Mouse (Mus musculus) intestine, postnatal 0 days (tissue): ENCODE measurements at regions not wholly inside any gene's neighbourhood (a gene's known extent, or its start where the extent isn't known, plus 50 kb on each side); places are given as distances from the start of the nearest gene placed in this dataset.

Experiments used
- ATAC-seq: fragments of 200-750 bp; cut with Nextera tagmentation; 2 replicates; pipeline ENCODE4 v1.8.0; 2017; ENCODE audit warnings: mild to moderate bottlenecking, moderate TSS enrichment, moderate library complexity
- H3K27ac ChIP-seq: fragments of 300-500 bp; sonication (generic); 2 replicates; pipeline ENCODE4 v1.5.1; 2014; ENCODE audit warnings: mild to moderate bottlenecking, low read depth, low read length, moderate library complexity
- H3K27me3 ChIP-seq: fragments of 300-500 bp; sonication (generic); replicated peaks from 2 replicates; pipeline ENCODE4 v1.6.1; 2014; ENCODE audit warnings: low read length, mixed read lengths; ENCODE audit not compliant: control insufficient read depth, insufficient read depth
- H3K36me3 ChIP-seq: fragments of 300-500 bp; sonication (generic); 2 replicates; pipeline ENCODE4 v1.6.1; 2014; ENCODE audit warnings: mild to moderate bottlenecking, moderate library complexity; ENCODE audit not compliant: control insufficient read depth, insufficient read depth
- H3K4me1 ChIP-seq: fragments of 300-500 bp; sonication (generic); replicated peaks from 2 replicates; pipeline ENCODE4 v1.6.1; 2014; ENCODE audit warnings: antibody characterized with exemption, low read length, mixed read lengths; ENCODE audit not compliant: control insufficient read depth, insufficient read depth
- H3K4me2 ChIP-seq: fragments of 300-500 bp; sonication (generic); replicated peaks from 2 replicates; pipeline ENCODE4 v1.6.1; 2014; ENCODE audit warnings: low read depth, mild to moderate bottlenecking, moderate library complexity
- H3K4me3 ChIP-seq: fragments of 300-500 bp; sonication (generic); 2 replicates; pipeline ENCODE4 v1.5.1; 2014; ENCODE audit warnings: low read depth, low read length
- H3K9ac ChIP-seq: fragments of 300-500 bp; sonication (generic); 2 replicates; pipeline ENCODE4 v1.6.1; 2014; ENCODE audit warnings: mild to moderate bottlenecking, low read depth, low read length
- H3K9me3 ChIP-seq: fragments of 300-500 bp; sonication (generic); 2 replicates; pipeline ENCODE4 v1.6.1; 2016; ENCODE audit warnings: mixed run types; ENCODE audit not compliant: control insufficient read depth
- CTCF ChIP-seq: sonication (generic); IDR thresholded peaks from 2 replicates; pipeline ENCODE4 v1.5.1; 2016; ENCODE audit warnings: low read depth, mild to moderate bottlenecking, control low read depth, antibody characterized with exemption, moderate library complexity
- WGBS: fragments of 180-500 bp; shearing (Covaris S2); extraction: QIAGEN DNeasy Blood & Tissue Kit; methylation state at CpG from one replicate; pipeline ENCODE4 v1.1.7; 2014; 5-methylcytosine and 5-hydroxymethylcytosine counted together

DNA sequence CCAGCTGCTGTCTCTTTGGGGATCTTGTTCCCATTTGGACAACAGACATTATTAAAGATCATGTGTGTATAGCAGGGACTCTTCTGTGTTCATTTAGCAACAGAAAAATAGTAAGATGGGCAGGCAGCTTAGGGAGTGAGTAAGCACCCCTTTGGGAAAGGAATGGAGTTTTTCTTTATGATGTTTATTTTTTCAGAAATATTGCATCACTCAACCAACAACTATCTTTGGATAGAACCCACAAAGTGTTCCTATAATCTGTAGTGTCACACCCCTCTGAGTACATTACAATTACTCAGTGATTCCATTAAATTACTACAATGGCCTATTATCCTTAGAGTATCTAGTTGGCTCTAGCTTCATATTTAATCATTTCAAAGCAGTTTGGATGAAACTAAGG, 237.3 kb upstream of the Slc24a2 start:
- Histone ChIP-seq H3K4me2 (no peak overlapping the region), H3K4me3 (no peak overlapping the region), H3K9ac (no peak overlapping the region), H3K27me3 (no peaks in the 10 kb centered on the region), H3K9me3 (no peaks in the 10 kb centered on the region), H3K4me1 (no peaks in the 10 kb centered on the region), H3K27ac (no peak overlapping the region), H3K36me3 (no peaks in the 10 kb centered on the region)
- no peak for TF ChIP-seq CTCF
- ATAC-seq, result no peak

- 73% methylated on average over 8 of the region's 8 CpGs for WGBS
- H3K4me1 ChIP-seq, result no peaks in the 10 kb centered on the region
These were observed 236.7 kb upstream of the Slc24a2 start for GRCm38 (mm10) chr4:87467018-87467417.

DNA sequence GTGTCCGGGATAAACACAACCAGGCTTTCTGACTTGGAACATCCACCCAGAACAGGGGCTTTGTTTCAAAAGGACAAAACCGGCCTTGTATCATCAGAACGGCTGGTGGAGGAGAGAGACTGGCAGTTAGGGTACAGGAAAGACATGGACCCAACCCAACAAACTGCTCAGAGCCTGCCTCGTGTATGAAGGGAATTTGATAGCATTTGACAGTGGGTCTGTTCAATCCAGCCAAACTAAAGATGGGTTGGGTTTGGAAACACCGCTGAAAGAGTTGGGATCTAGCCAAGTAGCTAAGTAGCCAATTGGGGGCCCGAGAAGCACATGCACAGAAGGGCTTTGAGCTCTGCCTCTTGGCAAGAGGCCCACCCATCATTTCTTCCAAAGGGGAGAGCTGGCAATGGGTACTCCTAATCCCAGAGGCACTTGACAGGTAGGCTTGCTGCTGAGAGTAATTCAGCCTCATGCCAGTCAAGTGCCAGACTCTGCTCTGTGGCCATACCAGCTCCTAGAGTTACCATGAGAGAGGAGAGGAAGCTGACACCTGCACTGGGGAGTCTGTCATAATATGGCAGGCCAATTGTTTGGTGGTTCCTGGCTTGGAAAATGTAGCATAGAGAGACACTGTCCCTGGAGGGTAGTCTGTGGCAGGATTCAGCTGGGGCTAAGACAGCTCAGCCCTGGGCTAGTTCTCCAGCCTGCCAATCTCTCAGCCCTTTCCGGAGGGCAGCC, 231.1 kb upstream of the Slc24a2 start:
- Histone ChIP-seq H3K4me1 (no peaks in the 10 kb centered on the region), H3K4me2 (no peak overlapping the region), H3K27me3 (no peaks in the 10 kb centered on the region), H3K9ac (no peak overlapping the region), H3K9me3 (no peaks in the 10 kb centered on the region), H3K36me3 (no peaks in the 10 kb centered on the region), H3K4me3 (no peak overlapping the region), H3K27ac (no peak overlapping the region)
- TF ChIP-seq CTCF, result no peak
- 66% methylated on average over 7 of the region's 7 CpGs for WGBS
- no peak for ATAC-seq

More at GRCm38 (mm10) chr4:87467018-87467417, 236.7 kb upstream of the Slc24a2 start:
- Histone ChIP-seq H3K36me3 (no peaks in the 10 kb centered on the region), H3K27me3 (no peaks in the 10 kb centered on the region), H3K9ac (no peak overlapping the region), H3K27ac (no peak overlapping the region), H3K4me3 (no peak overlapping the region), H3K9me3 (no peaks in the 10 kb centered on the region), H3K4me2 (no peak overlapping the region)
- no peak for ATAC-seq
- no peak for TF ChIP-seq CTCF

- no peaks in the 10 kb centered on the region for H3K4me1 ChIP-seq
- H3K4me2 ChIP-seq, result no peak overlapping the region
- H3K27me3 ChIP-seq, result no peaks in the 10 kb centered on the region
- no peaks in the 10 kb centered on the region for H3K36me3 ChIP-seq
- no peak overlapping the region for H3K9ac ChIP-seq
- no peak overlapping the region for H3K4me3 ChIP-seq
- H3K9me3 ChIP-seq, result no peaks in the 10 kb centered on the region
- no peak for TF ChIP-seq CTCF
- WGBS, result 73% methylated on average over 5 of the region's 5 CpGs
- no peak for ATAC-seq
- H3K27ac ChIP-seq, result no peak overlapping the region
These were observed 225.7 kb upstream of the Slc24a2 start for GRCm38 (mm10) chr4:87455863-87456578.

DNA sequence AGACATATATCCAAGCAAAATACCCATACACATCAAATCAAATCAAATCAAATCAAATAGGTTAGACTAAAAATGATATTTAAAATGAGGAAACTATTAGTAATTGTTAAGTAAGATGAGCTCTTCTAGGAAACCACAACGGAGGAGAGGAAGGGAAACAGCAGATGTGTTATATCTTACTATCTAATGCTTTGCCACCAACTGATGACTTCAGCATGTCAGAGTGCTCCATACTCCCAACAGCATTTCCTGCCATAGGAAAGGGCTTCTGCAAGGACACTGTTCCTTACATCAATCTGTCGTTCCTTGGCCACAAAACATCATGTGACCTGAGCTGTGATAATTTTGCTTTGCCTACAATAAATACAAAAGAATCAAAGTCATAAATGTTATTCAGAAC, 221.8 kb upstream of the Slc24a2 start:
- no peak overlapping the region for H3K9ac ChIP-seq
- no peak overlapping the region for H3K27ac ChIP-seq
- no peak overlapping the region for H3K4me3 ChIP-seq
- WGBS, result 66% methylated on average over 2 of the region's 2 CpGs
- no peaks in the 10 kb centered on the region for H3K4me1 ChIP-seq
- no peak for TF ChIP-seq CTCF
- no peak overlapping the region for H3K4me2 ChIP-seq
- no peaks in the 10 kb centered on the region for H3K36me3 ChIP-seq
- no peaks in the 10 kb centered on the region for H3K9me3 ChIP-seq
- no peak for ATAC-seq
- no peaks in the 10 kb centered on the region for H3K27me3 ChIP-seq

DNA sequence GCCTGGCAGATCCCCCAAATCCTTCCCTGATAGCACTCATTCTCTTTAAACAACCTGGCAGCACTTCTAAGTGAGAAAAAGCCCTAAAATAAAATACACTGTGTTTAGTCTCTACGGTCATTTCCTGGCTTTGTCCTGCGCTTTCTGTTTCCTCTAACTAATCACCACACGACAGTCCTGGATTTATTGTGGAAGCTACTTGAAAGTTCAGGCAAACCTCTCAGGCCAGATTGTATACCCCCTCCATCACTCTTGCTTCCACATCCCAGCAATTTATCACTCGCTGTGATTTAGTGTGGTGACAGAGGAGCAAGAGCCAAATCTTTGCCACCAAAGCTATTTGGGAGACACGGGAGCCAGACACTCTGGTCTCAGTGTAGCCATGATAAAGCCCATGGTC, 221.0 kb upstream of the Slc24a2 start:
- Histone ChIP-seq H3K36me3 (no peaks in the 10 kb centered on the region), H3K27ac (no peak overlapping the region), H3K4me2 (no peak overlapping the region), H3K4me3 (no peak overlapping the region), H3K27me3 (no peaks in the 10 kb centered on the region), H3K9me3 (no peaks in the 10 kb centered on the region), H3K9ac (no peak overlapping the region), H3K4me1 (no peaks in the 10 kb centered on the region)
- TF ChIP-seq CTCF, result no peak
- 12% methylated on average over 5 of the region's 5 CpGs for WGBS
- ATAC-seq, result no peak
